Mouse (Mus musculus) stomach, postnatal 0 days (tissue): ENCODE results near the gene Cldn18.

Experiments used
- CTCF ChIP-seq: IDR thresholded peaks from 2 replicates; pipeline ENCODE4 v1.5.1; 2016; ENCODE audit warnings: antibody characterized with exemption, low read depth, mild to moderate bottlenecking, moderate library complexity
- EP300 ChIP-seq: optimal IDR thresholded peaks from 2 replicates; pipeline ENCODE3; 2016; ENCODE audit warnings: antibody characterized with exemption

DNA sequence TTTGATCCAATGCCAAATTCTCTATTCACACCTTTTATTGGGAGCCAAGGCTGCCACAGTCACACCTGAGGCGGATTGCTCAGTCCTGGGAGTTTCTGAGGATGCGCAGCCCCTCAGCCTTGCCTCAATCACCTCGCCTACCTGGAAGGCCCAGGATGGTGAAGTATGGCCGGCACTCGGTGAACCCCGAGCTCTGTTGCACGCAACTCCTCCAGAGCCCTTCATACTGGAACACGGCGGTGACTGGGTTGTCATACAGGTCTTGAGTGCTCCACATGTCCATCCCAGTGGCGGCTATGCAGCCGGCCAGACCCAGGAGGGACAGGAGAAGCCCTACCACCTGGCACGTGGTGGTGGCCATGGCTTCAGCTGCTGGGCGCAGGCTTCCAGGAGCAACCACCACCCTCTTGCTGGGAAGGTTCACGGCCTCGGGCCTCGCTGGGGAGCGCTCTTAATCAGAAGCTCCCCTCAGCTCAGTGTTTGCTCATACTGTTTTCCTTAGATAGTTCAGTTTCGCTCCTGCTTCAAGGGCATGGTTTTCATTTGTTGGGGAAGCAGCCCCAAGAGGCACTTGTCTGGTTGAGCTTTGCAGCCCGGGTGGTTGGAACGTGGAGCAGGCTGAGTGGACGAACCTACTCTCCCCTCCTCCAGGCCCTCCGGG lies 7.3 kb downstream of the Cldn18 start:
- TF ChIP-seq CTCF (no peak), EP300 (no peak)
